Mouse (Mus musculus) heart, adult 2 months (tissue): ENCODE results near the gene Cdcp1. TPM values are rescaled to one million over a fixed set of nuclear protein-coding genes. Genes with fewer than 3 reads are reported as not detected.

ENCODE experiments used
- DNase-seq, 2 experiments: peaks; one replicate each; pipeline ENCODE4 v3.0.0; 2021
- H3K27ac ChIP-seq: fragments of 200-600 bp; 2 replicates; pipeline ENCODE4 v1.8.1; 2022
- H3K27me3 ChIP-seq: fragments of 200-500 bp; 2 replicates; pipeline ENCODE4 v1.6.1; 2012; ENCODE audit warnings: mild to moderate bottlenecking, low read length, inconsistent platforms, mixed read lengths; ENCODE audit not compliant: control insufficient read depth, insufficient read depth
- H3K36me3 ChIP-seq: fragments of 200-500 bp; 2 replicates; pipeline ENCODE4 v1.6.1; 2012; ENCODE audit warnings: low read length, inconsistent platforms; ENCODE audit not compliant: control insufficient read depth, insufficient read depth
- H3K4me1 ChIP-seq: fragments of 200-500 bp; 2 replicates; pipeline ENCODE4 v1.6.1; 2011; ENCODE audit warnings: low read length; ENCODE audit not compliant: control insufficient read depth, insufficient read depth
- H3K4me3 ChIP-seq: fragments of 200-600 bp; 2 replicates; pipeline ENCODE4 v1.8.1; 2022
- H3K79me2 ChIP-seq: fragments of 200-500 bp; replicated peaks from 2 replicates; pipeline ENCODE4 v1.6.1; 2012; ENCODE audit warnings: mild to moderate bottlenecking, inconsistent platforms, low read length, moderate library complexity, mixed read lengths; ENCODE audit not compliant: control insufficient read depth, insufficient read depth
- H3K9ac ChIP-seq: fragments of 200-500 bp; 2 replicates; pipeline ENCODE4 v1.6.1; 2012; ENCODE audit warnings: low read depth, mild to moderate bottlenecking, control low read depth, inconsistent platforms, low read length, mixed read lengths
- CTCF ChIP-seq: fragments of 200-600 bp; IDR thresholded peaks from 2 replicates; pipeline ENCODE4 v1.8.1; 2022; ENCODE audit warnings: antibody characterized with exemption, mild to moderate bottlenecking, moderate library complexity
- EP300 ChIP-seq: fragments of 200-500 bp; IDR thresholded peaks from 2 replicates; pipeline ENCODE4 v1.6.1; 2011; ENCODE audit warnings: low read depth, low read length, control low read depth; ENCODE audit not compliant: insufficient read depth
- POLR2A ChIP-seq: fragments of 200-500 bp; IDR thresholded peaks from 2 replicates; pipeline ENCODE4 v1.6.1; 2011; ENCODE audit warnings: mild to moderate bottlenecking, low read depth, low read length, control low read depth; ENCODE audit not compliant: insufficient read depth
- WGBS: fragments of 180-500 bp; shearing (Covaris S2); methylation state at CpG from one replicate; pipeline ENCODE4 v1.1.7; 2018; 5-methylcytosine and 5-hydroxymethylcytosine counted together
- intact Hi-C: fragments of 180-260 bp; cut with DNase I; formaldehyde crosslinking; loops from one replicate; pipeline ENCODE4 v1.15.1; 2025
- polyA plus RNA-seq: library from polyadenylated mRNA; depleted of rRNA; stranded (reverse); fragments of >200 nt; gene quantifications from 2 replicates; pipeline ENCODE4 v1.2.3, GENCODE M21; 2012
- total RNA-seq, 2 experiments: library from RNA; stranded (reverse); gene quantifications; 2 replicates each; pipeline ENCODE4 v1.2.3; 2021

Gene Cdcp1
- total and polyA plus RNA-seq, 3 experiments: 0.10 to 0.78 (median 0.11) TPM

- WGBS: 72% methylated on average over 3 of the region's 3 CpGs
- intact Hi-C loops: no loop called here
Measured at GRCm38 (mm10) chr9:123227106-123227750, 11.4 kb upstream of the Cdcp1 start.

GRCm38 (mm10) chr9:123224863-123225431 is 9.1 kb upstream of the Cdcp1 start:
- Histone ChIP-seq H3K36me3 (no peaks in the 10 kb centered on the region), H3K4me1 (peaks cover 1% of the 10 kb centered on the region), H3K9ac (no peak overlapping the region), H3K27ac (no peak overlapping the region), H3K4me3 (no peak overlapping the region), H3K27me3 (no peaks in the 10 kb centered on the region), H3K79me2 (no peaks in the 10 kb centered on the region)
- WGBS: 72% methylated on average over 2 of the region's 2 CpGs
- no peak for DNase-seq
- TF ChIP-seq EP300 (no peak), POLR2A (no peak), CTCF (no peak)
- intact Hi-C loops: no loop called here

More at GRCm38 (mm10) chr9:123227106-123227750, 11.4 kb upstream of the Cdcp1 start:
- no peak overlapping the region for H3K4me3 ChIP-seq
- no peak overlapping the region for H3K9ac ChIP-seq
- no peak for TF ChIP-seq CTCF
- no peak for TF ChIP-seq EP300
- TF ChIP-seq POLR2A: no peak
- no peaks in the 10 kb centered on the region for H3K27me3 ChIP-seq
- H3K36me3 ChIP-seq: no peaks in the 10 kb centered on the region
- H3K4me1 ChIP-seq: no peaks in the 10 kb centered on the region
- no peak for DNase-seq
- H3K79me2 ChIP-seq: no peaks in the 10 kb centered on the region
- no peak overlapping the region for H3K27ac ChIP-seq

GRCm38 (mm10) chr9:123219826-123220225 is 4.0 kb upstream of the Cdcp1 start:
- 0 out of 2 replicates have a peak, but pooled peaks cover 2% of the 10 kb centered on the region for H3K36me3 ChIP-seq
- no peak for DNase-seq
- H3K4me3 ChIP-seq: no peak overlapping the region
- H3K79me2 ChIP-seq: no peaks in the 10 kb centered on the region
- H3K27me3 ChIP-seq: no peaks in the 10 kb centered on the region
- intact Hi-C loops: no loop called here
- TF ChIP-seq CTCF (no peak), POLR2A (no peak), EP300 (no peak)
- 15% methylated on average over 5 of the region's 5 CpGs for WGBS
- peaks cover 3% of the 10 kb centered on the region for H3K4me1 ChIP-seq
- H3K27ac ChIP-seq: no peak overlapping the region
- H3K9ac ChIP-seq: no peak overlapping the region

GRCm38 (mm10) chr9:123213371-123213770 is 2.5 kb downstream of the Cdcp1 start:
- Histone ChIP-seq H3K4me3 (no peak overlapping the region), H3K4me1 (no peaks in the 10 kb centered on the region), H3K79me2 (no peaks in the 10 kb centered on the region), H3K27me3 (no peaks in the 10 kb centered on the region), H3K9ac (no peak overlapping the region), H3K27ac (no peak overlapping the region), H3K36me3 (no peaks in the 10 kb centered on the region)
- intact Hi-C loops: no loop called here
- 58% methylated on average over 9 of the region's 9 CpGs for WGBS
- no peak for DNase-seq
- TF ChIP-seq POLR2A (no peak), CTCF (no peak)

GRCm38 (mm10) chr9:123207895-123208294 is 7.9 kb downstream of the Cdcp1 start:
- WGBS: 100% methylated on average over 1 of the region's 1 CpGs
- no peak overlapping the region for H3K9ac ChIP-seq
- no peak overlapping the region for H3K27ac ChIP-seq
- H3K79me2 ChIP-seq: no peaks in the 10 kb centered on the region
- H3K36me3 ChIP-seq: no peaks in the 10 kb centered on the region
- no peak for DNase-seq
- TF ChIP-seq CTCF (no peak), POLR2A (no peak), EP300 (no peak)
- H3K27me3 ChIP-seq: no peaks in the 10 kb centered on the region
- H3K4me3 ChIP-seq: no peak overlapping the region
- no peaks in the 10 kb centered on the region for H3K4me1 ChIP-seq
- intact Hi-C loops: no loop called here

GRCm38 (mm10) chr9:123206948-123207347 is 8.9 kb downstream of the Cdcp1 start:
- no peaks in the 10 kb centered on the region for H3K36me3 ChIP-seq
- no peak overlapping the region for H3K4me3 ChIP-seq
- H3K4me1 ChIP-seq: no peaks in the 10 kb centered on the region
- intact Hi-C loops: no loop called here
- H3K79me2 ChIP-seq: no peaks in the 10 kb centered on the region
- 78% methylated on average over 2 of the region's 2 CpGs for WGBS
- H3K9ac ChIP-seq: no peak overlapping the region
- no peaks in the 10 kb centered on the region for H3K27me3 ChIP-seq
- no peak for DNase-seq
- no peak for TF ChIP-seq CTCF
- no peak for TF ChIP-seq EP300
- no peak for TF ChIP-seq POLR2A
- no peak overlapping the region for H3K27ac ChIP-seq
